Mouse (Mus musculus) G1E (cell line): Measurements from ENCODE around the gene Rasa3. TPM values are rescaled to one million over a fixed set of nuclear protein-coding genes. Genes with fewer than 3 reads are reported as not detected.
A peak's percentile ranks its signal among the peaks of the same experiment; 100 is the strongest.

Source experiments
- ATAC-seq: 2 replicates; pipeline ENCODE4 v1.8.0; 2016; ENCODE audit warnings: mild to moderate bottlenecking; ENCODE audit not compliant: insufficient number of reproducible peaks, poor library complexity, low FRiP score, severe bottlenecking; ENCODE audit errors: extremely low read depth
- DNase-seq: peaks from one replicate; pipeline ENCODE4 v3.0.0; 2012; ENCODE audit warnings: low spot score
- H3K27me3 ChIP-seq: 2 replicates; pipeline ENCODE4 v1.6.1; 2012; ENCODE audit warnings: mild to moderate bottlenecking, low read length, inconsistent platforms; ENCODE audit not compliant: insufficient read depth
- H3K36me3 ChIP-seq: replicated peaks from 2 replicates; pipeline ENCODE3; 2012; ENCODE audit warnings: mild to moderate bottlenecking, inconsistent platforms
- H3K4me1 ChIP-seq: 2 replicates; pipeline ENCODE4 v1.6.1; 2012; ENCODE audit warnings: low read depth, low read length, inconsistent platforms, mixed read lengths; ENCODE audit not compliant: insufficient read depth
- H3K4me3 ChIP-seq: 2 replicates; pipeline ENCODE4 v1.5.1; 2012; ENCODE audit warnings: low read depth, mild to moderate bottlenecking, inconsistent platforms, low read length, moderate library complexity, mixed read lengths
- H3K9me3 ChIP-seq: replicated peaks from 2 replicates; pipeline ENCODE4 v1.6.1; 2012; ENCODE audit warnings: inconsistent platforms
- CTCF ChIP-seq: IDR thresholded peaks from 2 replicates; pipeline ENCODE4 v1.5.1; 2012; ENCODE audit warnings: low read depth, low read length, inconsistent platforms, mixed read lengths
- GATA1 ChIP-seq: IDR thresholded peaks from 2 replicates; pipeline ENCODE4 v1.6.1; 2012; ENCODE audit warnings: borderline replicate concordance, low read length, inconsistent platforms, mixed read lengths
- GATA2 ChIP-seq: IDR thresholded peaks from 2 replicates; pipeline ENCODE4 v1.6.1; 2012; ENCODE audit warnings: low read depth, low read length, inconsistent platforms, borderline replicate concordance
- POLR2AphosphoS5 ChIP-seq: IDR thresholded peaks from 2 replicates; pipeline ENCODE4 v1.6.1; 2012; ENCODE audit warnings: low read depth, low read length, inconsistent platforms; ENCODE audit not compliant: insufficient replicate concordance
- TAL1 ChIP-seq: conservative IDR thresholded peaks from 2 replicates; pipeline ENCODE4 v1.6.1; 2012; ENCODE audit warnings: low read depth, low read length, inconsistent platforms, mixed read lengths
- polyA plus RNA-seq: library from polyadenylated mRNA; stranded (reverse); fragments of >175 nt; gene quantifications from 2 replicates; pipeline ENCODE4 v1.2.3, GENCODE M21; 2012
- total RNA-seq, 2 experiments: library from RNA; stranded (forward) in 1 of 2; stranded (reverse) in 1 of 2; fragments of 200-1000 nt in 1 of 2; fragments of >200 nt in 1 of 2; fragmentation: Nextera tagmentation in 1 of 2; gene quantifications; 2 replicates each; pipeline ENCODE4 v1.2.3; 2014 to 2017

Gene Rasa3
- total and polyA plus RNA-seq, 3 experiments = 0.02 to 0.11 TPM; not detected in 1

DNA sequence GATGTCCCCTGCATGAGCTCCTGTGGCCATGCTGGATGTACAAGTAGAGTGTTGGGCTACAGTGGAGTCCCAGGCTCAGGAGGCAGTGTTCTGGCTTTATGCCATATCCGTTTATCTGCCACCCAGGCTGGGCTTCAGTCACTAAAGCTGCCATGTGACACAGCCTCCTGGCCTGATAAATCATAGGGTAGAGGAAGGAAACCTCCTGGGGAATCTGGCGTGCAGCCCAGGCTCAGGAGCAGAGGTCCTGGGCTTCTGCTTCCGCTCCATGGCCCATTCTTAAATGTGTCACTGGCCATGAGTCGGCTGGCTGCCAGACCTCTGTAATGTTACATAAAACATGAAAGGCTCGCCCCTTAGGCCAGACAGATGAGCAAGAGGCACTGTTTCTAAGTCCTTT is 146.5 kb downstream of the Rasa3 start:
- no peaks in the 10 kb centered on the region for H3K36me3 ChIP-seq
- TF ChIP-seq TAL1 (no peak), GATA2 (no peak), CTCF (no peak), GATA1 (no peak), POLR2AphosphoS5 (no peak)
- H3K27me3 ChIP-seq = no peaks in the 10 kb centered on the region
- DNase-seq (peak; percentile 32), ATAC-seq (no peak)
- no peak overlapping the region for H3K4me3 ChIP-seq
- no peaks in the 10 kb centered on the region for H3K4me1 ChIP-seq
- no peaks in the 10 kb centered on the region for H3K9me3 ChIP-seq

DNA sequence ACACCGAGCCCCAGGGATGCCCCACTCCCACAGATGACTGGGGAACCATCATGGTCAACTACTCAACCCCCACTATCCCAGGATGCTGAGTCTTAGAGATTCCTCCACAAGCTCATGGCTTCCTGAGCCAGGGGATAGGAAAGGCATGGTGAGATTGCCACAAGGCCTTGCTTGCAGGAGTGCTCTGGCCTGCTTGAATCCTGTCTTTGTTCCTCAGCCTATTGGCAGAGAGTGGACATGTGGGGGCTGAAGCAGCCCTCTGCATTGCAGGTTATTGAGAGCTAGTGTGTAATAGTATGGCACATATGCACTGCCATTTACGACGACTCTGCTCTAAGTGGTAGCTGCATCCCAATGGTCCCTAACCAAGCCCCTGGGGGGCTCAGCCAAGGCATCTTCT is 147.0 kb downstream of the Rasa3 start:
- Histone ChIP-seq H3K36me3 (no peaks in the 10 kb centered on the region), H3K9me3 (no peaks in the 10 kb centered on the region), H3K4me1 (no peaks in the 10 kb centered on the region), H3K27me3 (no peaks in the 10 kb centered on the region), H3K4me3 (no peak overlapping the region)
- ATAC-seq = no peak
- TF ChIP-seq TAL1 = no peak
- TF ChIP-seq GATA2 = no peak
- TF ChIP-seq POLR2AphosphoS5 = no peak
- no peak for TF ChIP-seq GATA1
- no peak for TF ChIP-seq CTCF
- DNase-seq = no peak

DNA sequence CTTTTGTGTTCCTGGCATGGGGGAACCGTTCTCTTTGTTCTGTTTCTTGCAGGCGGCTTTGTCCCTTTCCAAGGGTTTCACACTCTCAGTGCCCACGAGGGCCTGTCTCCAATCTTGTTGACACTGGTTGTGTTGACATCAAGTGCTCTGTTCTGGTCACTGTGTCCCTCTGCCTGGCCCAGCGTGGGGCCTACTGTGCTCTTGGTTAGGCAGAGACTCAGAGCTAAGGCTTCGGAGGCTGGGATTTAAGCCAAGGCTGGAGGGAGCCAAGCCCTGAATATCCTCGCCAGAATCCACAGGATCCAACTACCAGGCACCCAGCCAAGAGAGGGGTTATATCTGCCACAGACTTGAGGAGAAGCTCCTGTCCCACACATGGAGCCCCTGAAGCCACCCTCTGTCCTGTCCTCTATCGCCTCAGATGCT is 147.5 kb downstream of the Rasa3 start:
- Histone ChIP-seq H3K27me3 (no peaks in the 10 kb centered on the region), H3K36me3 (no peaks in the 10 kb centered on the region), H3K4me1 (no peaks in the 10 kb centered on the region), H3K4me3 (no peak overlapping the region), H3K9me3 (no peaks in the 10 kb centered on the region)
- TF ChIP-seq POLR2AphosphoS5 (no peak), CTCF (no peak), GATA2 (no peak), GATA1 (no peak), TAL1 (no peak)
- ATAC-seq (no peak), DNase-seq (no peak)

DNA sequence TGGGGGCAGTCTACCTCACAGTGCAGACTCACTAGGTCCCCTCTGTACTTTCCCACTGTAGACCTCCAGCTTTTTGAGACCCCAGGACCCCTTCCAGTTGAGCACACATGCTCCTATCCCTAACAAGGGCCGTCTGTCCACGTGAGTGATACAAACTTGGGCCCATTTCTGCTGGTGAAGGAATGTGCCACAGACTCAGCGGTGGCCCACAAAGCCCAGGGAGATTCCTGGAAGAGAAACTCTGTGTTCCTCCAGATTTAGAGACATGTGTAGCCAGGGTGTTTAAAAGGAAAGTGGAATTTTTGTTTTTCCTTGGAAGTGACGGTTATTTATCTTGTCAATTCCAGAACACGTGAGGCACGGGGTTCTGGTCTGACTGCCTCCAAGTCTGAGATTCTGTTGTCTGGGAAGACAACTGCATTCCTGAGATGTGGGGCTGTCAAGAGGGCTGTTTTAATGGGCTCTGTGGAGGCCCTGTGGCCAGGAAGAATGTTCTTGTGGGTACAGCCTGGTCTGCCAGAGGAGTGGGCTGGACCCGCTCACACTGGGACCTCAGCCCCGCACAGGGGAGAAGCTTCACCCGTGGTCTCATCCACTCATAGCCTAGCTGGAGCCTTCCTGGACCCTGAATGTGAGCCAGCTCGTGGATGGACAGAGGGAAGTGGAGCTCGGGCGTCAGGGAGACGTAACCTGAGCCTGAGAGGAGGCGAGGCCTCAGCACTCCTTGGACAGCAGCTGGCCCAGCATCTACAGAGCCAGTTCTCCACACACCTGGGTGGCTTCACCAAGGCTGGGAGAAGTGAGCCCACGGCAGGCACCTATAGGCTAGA is 148.2 kb downstream of the Rasa3 start:
- H3K4me3 ChIP-seq = no peak overlapping the region
- DNase-seq = no peak
- ATAC-seq = no peak
- H3K36me3 ChIP-seq = no peaks in the 10 kb centered on the region
- no peak for TF ChIP-seq CTCF
- TF ChIP-seq POLR2AphosphoS5 = no peak
- no peak for TF ChIP-seq GATA2
- no peak for TF ChIP-seq TAL1
- TF ChIP-seq GATA1 = no peak
- no peaks in the 10 kb centered on the region; the same call in 1 of the 2 replicates for H3K27me3 ChIP-seq
- H3K9me3 ChIP-seq = no peaks in the 10 kb centered on the region
- no peaks in the 10 kb centered on the region for H3K4me1 ChIP-seq

DNA sequence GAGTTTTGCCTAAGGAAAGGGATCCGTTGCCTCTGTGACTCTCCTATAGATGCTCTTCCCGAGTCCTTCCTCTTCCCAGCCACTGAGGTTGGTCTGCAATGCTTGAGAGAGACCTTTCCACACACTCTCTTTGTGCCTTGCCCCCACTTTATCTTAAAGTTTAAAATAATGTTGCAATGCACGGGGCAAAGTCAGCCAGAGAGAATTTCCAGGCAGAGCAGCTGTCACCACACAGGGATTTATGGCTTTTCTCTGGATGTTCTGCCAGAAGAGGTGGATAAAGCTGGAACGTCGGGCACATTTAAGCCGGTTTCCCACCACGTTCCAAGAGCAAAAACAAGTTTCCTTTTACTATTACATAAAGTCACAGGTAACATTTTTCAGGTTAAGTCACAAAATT is 156.0 kb downstream of the Rasa3 start:
- Histone ChIP-seq H3K9me3 (no peaks in the 10 kb centered on the region), H3K4me3 (no peak overlapping the region), H3K27me3 (no peaks in the 10 kb centered on the region; the same call in 1 of the 2 replicates), H3K36me3 (no peaks in the 10 kb centered on the region), H3K4me1 (no peaks in the 10 kb centered on the region)
- no peak for DNase-seq
- TF ChIP-seq POLR2AphosphoS5 = no peak
- TF ChIP-seq GATA2 = no peak
- TF ChIP-seq TAL1 = no peak
- TF ChIP-seq GATA1 = no peak
- no peak for ATAC-seq

DNA sequence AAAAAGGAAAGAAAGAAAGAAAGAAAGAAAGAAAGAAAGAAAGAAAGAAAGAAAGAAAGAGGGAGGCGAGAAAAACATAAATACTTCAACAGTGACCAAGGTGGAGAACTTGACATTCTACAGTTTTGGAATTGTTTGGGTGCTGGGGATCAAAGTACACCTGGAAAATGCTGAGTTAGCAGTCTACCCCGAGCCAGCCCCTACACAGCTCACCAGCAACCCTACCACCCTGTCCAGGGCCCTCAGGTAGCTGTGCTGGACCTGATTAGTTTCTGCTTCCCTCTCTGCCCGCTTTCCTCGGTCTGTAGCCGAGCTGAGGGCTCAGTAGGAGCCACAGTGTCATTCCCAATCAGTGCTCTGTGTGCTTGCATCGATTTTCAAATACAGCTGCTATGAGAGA is 157.1 kb downstream of the Rasa3 start:
- ATAC-seq = no peak
- DNase-seq = no peak
- Histone ChIP-seq H3K27me3 (peaks cover 2% of the 10 kb centered on the region), H3K4me3 (no peak overlapping the region), H3K4me1 (no peaks in the 10 kb centered on the region), H3K36me3 (no peaks in the 10 kb centered on the region), H3K9me3 (no peaks in the 10 kb centered on the region)
- TF ChIP-seq TAL1 (no peak), CTCF (no peak)

DNA sequence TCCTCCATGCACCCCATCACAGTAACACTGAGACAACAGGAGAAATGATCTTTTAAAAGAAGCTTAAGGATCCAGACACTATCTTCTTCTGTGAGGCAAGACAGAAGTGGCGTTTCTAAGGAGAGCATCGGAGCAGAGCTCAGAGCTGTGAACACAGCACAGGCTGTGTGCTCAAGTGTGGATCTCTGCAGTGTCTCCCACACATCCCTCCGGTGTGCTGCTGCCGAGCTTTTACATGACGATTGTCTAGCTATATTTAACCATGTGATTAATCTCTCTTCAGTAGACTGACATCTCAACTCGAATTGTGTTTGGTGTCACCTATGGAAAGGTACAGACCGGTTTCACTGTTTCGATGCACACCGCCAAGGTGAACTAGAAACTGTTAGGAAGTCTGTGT is 157.9 kb downstream of the Rasa3 start:
- H3K4me3 ChIP-seq = no peak overlapping the region
- ATAC-seq (no peak), DNase-seq (no peak)
- H3K4me1 ChIP-seq = no peaks in the 10 kb centered on the region
- H3K36me3 ChIP-seq = no peaks in the 10 kb centered on the region
- no peak for TF ChIP-seq CTCF
- TF ChIP-seq POLR2AphosphoS5 = no peak
- no peak for TF ChIP-seq GATA2
- TF ChIP-seq GATA1 = no peak
- no peak for TF ChIP-seq TAL1
- no peaks in the 10 kb centered on the region for H3K9me3 ChIP-seq
- H3K27me3 ChIP-seq = peaks cover 2% of the 10 kb centered on the region; the same call in 1 of the 2 replicates
